Mouse (Mus musculus) CH12.LX (cell line): Measurements from ENCODE around the gene BC016579.

Experiments used
- BHLHE40 ChIP-seq: IDR thresholded peaks from 2 replicates; pipeline ENCODE4 v1.6.1; 2011; ENCODE audit warnings: mild to moderate bottlenecking, low read depth, low read length, improper control_type of control experiment
- CTCF ChIP-seq, 2 experiments: IDR thresholded peaks in 1 of 2; conservative IDR thresholded peaks in 1 of 2; 2 replicates each; pipeline ENCODE4 v1.5.1; 2011 to 2012; ENCODE audit warnings: low read depth in 2 of 2, low read length in 2 of 2, improper control_type of control experiment in 1 of 2, inconsistent platforms in 1 of 2, mild to moderate bottlenecking in 1 of 2, moderate library complexity in 1 of 2
- ETS1 ChIP-seq: conservative IDR thresholded peaks from 2 replicates; pipeline ENCODE4 v1.6.1; 2012; ENCODE audit warnings: low read depth, mild to moderate bottlenecking, inconsistent platforms, low read length, improper control_type of control experiment, moderate library complexity
- MAFK ChIP-seq: IDR thresholded peaks from 2 replicates; pipeline ENCODE4 v1.6.1; 2011; ENCODE audit warnings: low read length, improper control_type of control experiment; ENCODE audit not compliant: insufficient replicate concordance
- MAX ChIP-seq: IDR thresholded peaks from 2 replicates; pipeline ENCODE4 v1.6.1; 2011; ENCODE audit warnings: low read length, improper control_type of control experiment
- MEF2A ChIP-seq: IDR thresholded peaks from 2 replicates; pipeline ENCODE4 v1.6.1; 2014; ENCODE audit warnings: low read depth, mild to moderate bottlenecking, inconsistent platforms, low read length, improper control_type of control experiment, borderline replicate concordance
- MYC ChIP-seq: IDR thresholded peaks from 2 replicates; pipeline ENCODE4 v1.6.1; 2011; ENCODE audit warnings: low read depth, mild to moderate bottlenecking, improper control_type of control experiment, low read length
- POLR2A ChIP-seq: IDR thresholded peaks from 2 replicates; pipeline ENCODE4 v1.6.1; 2011; ENCODE audit warnings: low read depth, mild to moderate bottlenecking, improper control_type of control experiment, low read length
- POLR2AphosphoS2 ChIP-seq: IDR thresholded peaks from 2 replicates; pipeline ENCODE4 v1.6.1; 2011; ENCODE audit warnings: low read depth, low read length, improper control_type of control experiment
- RAD21 ChIP-seq: IDR thresholded peaks from 2 replicates; pipeline ENCODE4 v1.6.1; 2011; ENCODE audit warnings: low read depth, mild to moderate bottlenecking, low read length, improper control_type of control experiment, moderate library complexity
- UBTF ChIP-seq: IDR thresholded peaks from 2 replicates; pipeline ENCODE4 v1.6.1; 2012; ENCODE audit warnings: low read depth, mild to moderate bottlenecking, inconsistent platforms, low read length, improper control_type of control experiment, moderate library complexity
- ZNF384 ChIP-seq: IDR thresholded peaks from 2 replicates; pipeline ENCODE4 v1.6.1; 2012; ENCODE audit warnings: low read depth, low read length, improper control_type of control experiment, inconsistent platforms

DNA sequence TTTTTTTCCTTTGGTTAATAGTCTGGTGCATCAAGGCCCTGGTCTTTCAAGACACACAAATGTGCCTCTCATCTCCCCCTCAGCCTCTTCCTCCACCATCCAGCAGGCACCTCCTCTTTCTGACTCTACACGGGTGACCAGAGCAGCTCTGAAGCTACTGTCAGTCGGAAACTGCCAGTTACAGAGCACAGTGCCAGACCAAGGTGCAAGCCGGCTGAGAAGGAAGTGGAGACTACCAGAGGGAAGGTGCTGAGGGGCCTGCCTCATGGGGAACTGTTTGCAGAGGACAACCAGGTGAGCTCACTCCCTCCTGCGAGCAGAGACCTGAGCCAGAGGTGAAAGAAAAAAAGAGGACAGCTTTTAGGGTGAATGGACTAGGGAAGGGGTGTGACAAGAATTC lies 43.6 kb downstream of the BC016579 start, which contains the start of gene Gcsam:
- TF ChIP-seq CTCF (conservative IDR thresholded peaks at IDR 0.05 in 1 of 2, IDR thresholded peaks at IDR 0.05 in 1 of 2; ENCODE audit: low read depth in 2 of 2, low read length in 2 of 2) (no peak), ETS1 (no peak), POLR2A (no peak), POLR2AphosphoS2 (no peak), UBTF (no peak), MAFK (no peak), MAX (no peak), BHLHE40 (no peak), ZNF384 (no peak), MYC (no peak), MEF2A (no peak), RAD21 (no peak)
